Mouse (Mus musculus): ENCODE measurements at regions not wholly inside any gene's neighbourhood (a gene's known extent, or its start where the extent isn't known, plus 50 kb on each side); places are given as distances from the start of the nearest gene placed in this dataset.

- no peak for DNase-seq
Observed at GRCm38 (mm10) chr1:66099562-66100444, 75.3 kb upstream of the Map2 start.

- DNase-seq: peak; percentile 13
Observed at GRCm38 (mm10) chr1:66101419-66101818, 73.7 kb upstream of the Map2 start.

GRCm38 (mm10) chr1:66104493-66104892 is 70.6 kb upstream of the Map2 start:
- no peak for DNase-seq

GRCm38 (mm10) chr1:66105206-66105605 is 69.9 kb upstream of the Map2 start:
- DNase-seq: no peak

- no peak for DNase-seq
Observed at GRCm38 (mm10) chr1:66108051-66108450, 67.0 kb upstream of the Map2 start.

- no peak for DNase-seq
Observed at GRCm38 (mm10) chr1:66113916-66114315, 61.2 kb upstream of the Map2 start.

- no peak for DNase-seq
Observed at GRCm38 (mm10) chr1:66115330-66115729, 59.7 kb upstream of the Map2 start.
